Mouse (Mus musculus): ENCODE measurements around the gene Ica1. TPM values are rescaled to one million over a fixed set of nuclear protein-coding genes. Genes with fewer than 3 reads are reported as not detected.

Gene Ica1
- 82.7 and 88.4 TPM in 2 replicates for polyA plus RNA-seq (2015; fragmentation: Nextera tagmentation; extraction: Ambion mirVana)

DNA sequence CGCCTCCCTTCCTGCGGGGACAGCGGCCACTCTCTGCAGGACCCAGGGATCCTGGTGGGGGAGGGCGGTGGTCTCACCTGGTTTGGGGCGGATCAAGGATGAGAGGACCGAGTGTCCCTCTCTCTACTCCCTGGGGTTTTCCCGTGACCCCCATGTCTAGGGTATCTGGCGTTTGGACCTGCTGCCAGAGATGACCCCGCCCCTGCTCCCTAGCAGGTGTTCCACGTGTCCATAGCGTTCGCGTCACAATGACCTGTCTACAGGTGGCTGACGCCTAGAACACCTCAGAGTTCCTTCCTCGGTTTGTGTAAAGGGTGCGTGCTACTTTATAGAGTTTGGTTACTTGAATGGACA lies at the start of gene Ica1:
Gene Ica1, minus strand, starts transcription at position 193 of the 354 bp plus-strand sequence.

Other genes starting within 250 kb of the Ica1 start
- 87.0 and 89.5 TPM in 2 replicates for gene Nxph1, start 169.9 kb upstream of the Ica1 start, polyA plus RNA-seq (2015; fragmentation: Nextera tagmentation; extraction: Ambion mirVana)